In genomic region chr11:59309106-59309805, GRCm38 (mm10) we compare ENCODE assay signal across 9 mouse cellular contexts. TPM values are rescaled to one million over a fixed set of nuclear protein-coding genes. Genes with fewer than 3 reads are reported as not detected.
A peak's percentile ranks its signal among the peaks of the same experiment; 100 is the strongest.
DNase-seq lines count a peak whose midpoint lies in the region; ATAC-seq and TF ChIP-seq lines count a peak whose summit lies in the region.
"Had no signal": no experiment of that assay in that cellular context is flagged by ENCODE, and none has a peak within 500 bp of the region (broad histone marks: within the 10 kb centered on the region; RNA-seq: fewer than 3 reads in every experiment).

No protein-coding gene starts in this region.

- ATAC-seq in forebrain, postnatal 0 days: no peak
- peak; percentile 19; the same call in 1 of the 2 replicates for ATAC-seq in intestine, embryonic 15.5 days
- ATAC-seq in neural tube, embryonic 14.5 days (ENCODE audit: low read depth): no peak

- no peak overlapping the region for H3K4me2 ChIP-seq in forebrain, postnatal 0 days (ENCODE audit: low read depth)
- H3K4me2 ChIP-seq in intestine, embryonic 15.5 days (replicated peaks): peak overlapping the region; percentile 97
- H3K4me2 ChIP-seq in neural tube, embryonic 14.5 days (ENCODE audit: low read depth, low read length): no peak overlapping the region; the same call in 1 of the 2 replicates

- 9% methylated on average over 12 of the region's 12 CpGs for WGBS in forebrain, embryonic 10.5 days
- WGBS in forebrain, postnatal 0 days: 14% methylated on average over 12 of the region's 12 CpGs
- WGBS in intestine, embryonic 15.5 days: 23% methylated on average over 12 of the region's 12 CpGs
- WGBS in neural tube, embryonic 14.5 days: 9% methylated on average over 11 of the region's 12 CpGs

- peaks cover 93% of the 10 kb centered on the region for H3K4me1 ChIP-seq in forebrain, embryonic 10.5 days
- peaks cover 4% of the 10 kb centered on the region for H3K4me1 ChIP-seq in forebrain, postnatal 0 days (ENCODE audit: insufficient read depth)
- H3K4me1 ChIP-seq in intestine, embryonic 15.5 days (replicated peaks): peaks cover 55% of the 10 kb centered on the region
- peaks cover 14% of the 10 kb centered on the region for H3K4me1 ChIP-seq in neural tube, embryonic 14.5 days (ENCODE audit: control insufficient read depth, insufficient read depth, low read length)

- H3K27ac ChIP-seq in forebrain, embryonic 10.5 days: peak overlapping the region; percentile 85
- no peak overlapping the region for H3K27ac ChIP-seq in forebrain, postnatal 0 days (ENCODE audit: low read depth, low read length)
- H3K27ac ChIP-seq in intestine, embryonic 15.5 days: peak overlapping the region; percentile 56; the same call in 1 of the 2 replicates
- no peak overlapping the region for H3K27ac ChIP-seq in neural tube, embryonic 14.5 days (ENCODE audit: low read depth, low read length)

- intact Hi-C loops in gastrocnemius, postnatal 14 days (cut with DNase I; ENCODE audit: low total_unique reads): no loop called here

- H3K9ac ChIP-seq in forebrain, postnatal 0 days: no peak overlapping the region
- peak overlapping the region; percentile 20; the same call in 1 of the 2 replicates for H3K9ac ChIP-seq in intestine, embryonic 15.5 days
- H3K9ac ChIP-seq in neural tube, embryonic 14.5 days (replicated peaks; ENCODE audit: low read depth, low read length): 0 out of 2 replicates have a peak overlapping the region, but pooled peaks have one; percentile 1

- peak; percentile 63 for DNase-seq in forebrain, embryonic 10.5 days (ENCODE audit: extremely low spot score, low spot score)
- no peak for DNase-seq in forebrain, postnatal 0 days
- peak; percentile 46 for DNase-seq in ES-CJ7 (ENCODE audit: low read depth, low spot score)
- peak; percentile 87 for DNase-seq in gastrocnemius, postnatal 14 days
- DNase-seq in spleen, adult 18-20 months: no peak
- DNase-seq in cerebellum, adult 11 months: no peak

- H3K9me3 ChIP-seq in forebrain, embryonic 10.5 days: no peaks in the 10 kb centered on the region
- H3K9me3 ChIP-seq in forebrain, postnatal 0 days (ENCODE audit: low read length): no peaks in the 10 kb centered on the region
- H3K9me3 ChIP-seq in intestine, embryonic 15.5 days: no peaks in the 10 kb centered on the region
- H3K9me3 ChIP-seq in neural tube, embryonic 14.5 days (ENCODE audit: control insufficient read depth, low read length): no peaks in the 10 kb centered on the region

- H3K27me3 ChIP-seq in forebrain, embryonic 10.5 days (ENCODE audit: poor library complexity, severe bottlenecking): peaks cover 92% of the 10 kb centered on the region
- peaks cover 33% of the 10 kb centered on the region for H3K27me3 ChIP-seq in forebrain, postnatal 0 days (ENCODE audit: insufficient read depth, low read length)
- peaks cover 51% of the 10 kb centered on the region for H3K27me3 ChIP-seq in intestine, embryonic 15.5 days (replicated peaks)
- H3K27me3 ChIP-seq in neural tube, embryonic 14.5 days (ENCODE audit: control insufficient read depth, insufficient read depth, low read length): peaks cover 38% of the 10 kb centered on the region

- H3K36me3 ChIP-seq in forebrain, embryonic 10.5 days (replicated peaks): no peaks in the 10 kb centered on the region
- no peaks in the 10 kb centered on the region for H3K36me3 ChIP-seq in forebrain, postnatal 0 days (ENCODE audit: insufficient read depth)
- no peaks in the 10 kb centered on the region for H3K36me3 ChIP-seq in intestine, embryonic 15.5 days
- H3K36me3 ChIP-seq in neural tube, embryonic 14.5 days (ENCODE audit: control insufficient read depth, insufficient read depth, low read length): no peaks in the 10 kb centered on the region

- TF ChIP-seq CTCF in forebrain, postnatal 0 days (IDR thresholded peaks at IDR 0.05; ENCODE audit: low read depth): no peak

- peak overlapping the region; percentile 68 for H3K4me3 ChIP-seq in forebrain, embryonic 10.5 days
- no peak overlapping the region for H3K4me3 ChIP-seq in forebrain, postnatal 0 days (ENCODE audit: low read depth, low read length)
- H3K4me3 ChIP-seq in intestine, embryonic 15.5 days (replicated peaks): no peak overlapping the region
- no peak overlapping the region for H3K4me3 ChIP-seq in neural tube, embryonic 14.5 days (ENCODE audit: low read depth, low read length)

RNA-seq across cellular contexts. Expression of gene Wnt9a, which starts 2.5 kb away (rescaled TPM):
- 9.9 and 10.9 TPM in 2 replicates for polyA plus RNA-seq in forebrain, embryonic 10.5 days (2016; fragmentation: Nextera tagmentation; extraction: Ambion mirVana)
- total RNA-seq in forebrain, postnatal 0 days (2014; rRNA removed): 1.9 and 5.6 TPM in 2 replicates
- 2.1 and 2.6 TPM in 2 replicates for polyA plus RNA-seq in forebrain, postnatal 0 days (2015; fragmentation: Nextera tagmentation; extraction: Ambion mirVana)
- 1 to 10 TPM; 8.8 to 9.8 TPM for total RNA-seq in gastrocnemius, postnatal 14 days (2021)
- polyA plus RNA-seq in intestine, embryonic 15.5 days (2015; fragmentation: Nextera tagmentation; extraction: Ambion mirVana): 3.4 and 4.2 TPM in 2 replicates
- 0.72 and 2.1 TPM in 2 replicates for polyA plus RNA-seq in neural tube, embryonic 14.5 days (2014; fragmentation: Nextera tagmentation; extraction: Ambion mirVana)

RNA-seq across cellular contexts. Expression of gene Wnt3a, which starts 18.7 kb away (rescaled TPM):
- 8.4 and 11.8 TPM in 2 replicates for polyA plus RNA-seq in forebrain, embryonic 10.5 days (2016; fragmentation: Nextera tagmentation; extraction: Ambion mirVana)
- 0.31 and 0.52 TPM in 2 replicates for total RNA-seq in forebrain, postnatal 0 days (2014; rRNA removed)
- 0.19 and 0.29 TPM in 2 replicates for polyA plus RNA-seq in forebrain, postnatal 0 days (2015; fragmentation: Nextera tagmentation; extraction: Ambion mirVana)
- not detected for total RNA-seq in gastrocnemius, postnatal 14 days (2021)
- not detected in 2 replicates for polyA plus RNA-seq in intestine, embryonic 15.5 days (2015; fragmentation: Nextera tagmentation; extraction: Ambion mirVana)
- polyA plus RNA-seq in neural tube, embryonic 14.5 days (2014; fragmentation: Nextera tagmentation; extraction: Ambion mirVana): 0.12 and 0.31 TPM in 2 replicates
- total RNA-seq: heart, postnatal 36 days had no signal

Comparison
In these comparisons a context has a peak if more than half of its experiments do, and no peak if none do; other contexts are left out.
1. DNase-seq: peak in forebrain, embryonic 10.5 days (single experiment), ES-CJ7 (single experiment) and gastrocnemius, postnatal 14 days (single experiment); none in forebrain, postnatal 0 days (single experiment), spleen, adult 18-20 months (0 of 2) and cerebellum, adult 11 months (single experiment).
2. H3K27ac ChIP-seq: peak in forebrain, embryonic 10.5 days (single experiment) and intestine, embryonic 15.5 days (single experiment); none in forebrain, postnatal 0 days (single experiment) and neural tube, embryonic 14.5 days (single experiment).